Mouse (Mus musculus) MEL (cell line): ENCODE measurements around the gene Fam24b. TPM values are rescaled to one million over a fixed set of nuclear protein-coding genes. Genes with fewer than 3 reads are reported as not detected.

Experiments used
- DNase-seq: peaks from one replicate; pipeline ENCODE4 v3.0.0; 2011; ENCODE audit warnings: low read depth, low spot score
- H3K27ac ChIP-seq: 2 replicates; pipeline ENCODE4 v1.5.1; 2012; ENCODE audit warnings: low read depth, mild to moderate bottlenecking, control low read depth, low read length, moderate library complexity; ENCODE audit not compliant: control insufficient read depth
- H3K27me3 ChIP-seq, 2 experiments: fragments of 150-350 bp in 1 of 2; sonication (generic) in 1 of 2; 2 replicates each; pipeline ENCODE4 v1.6.1; 2012; ENCODE audit warnings: low read length in 2 of 2, mild to moderate bottlenecking in 2 of 2, improper control_type of control experiment in 1 of 2, moderate library complexity in 1 of 2; ENCODE audit not compliant: insufficient read depth in 2 of 2, control insufficient read depth in 1 of 2
- H3K36me3 ChIP-seq, 2 experiments: 2 replicates each; pipeline ENCODE4 v1.6.1; 2012 to 2014; ENCODE audit warnings: low read length in 2 of 2, improper control_type of control experiment in 1 of 2, inconsistent platforms in 1 of 2, mild to moderate bottlenecking in 1 of 2; ENCODE audit not compliant: insufficient read depth in 2 of 2, control insufficient read depth in 1 of 2
- H3K4me1 ChIP-seq, 2 experiments: fragments of 150-350 bp in 1 of 2; sonication (generic) in 1 of 2; 2 replicates each; pipeline ENCODE4 v1.6.1; 2012; ENCODE audit warnings: low read length in 2 of 2, improper control_type of control experiment in 1 of 2, mild to moderate bottlenecking in 1 of 2; ENCODE audit not compliant: insufficient read depth in 2 of 2, control insufficient read depth in 1 of 2
- H3K4me3 ChIP-seq, 2 experiments: fragments of 150-350 bp in 1 of 2; sonication (generic) in 1 of 2; 2 replicates each; pipeline ENCODE4 v1.5.1; 2012; ENCODE audit warnings: low read depth in 2 of 2, low read length in 2 of 2, mild to moderate bottlenecking in 2 of 2, moderate library complexity in 2 of 2, control low read depth in 1 of 2, improper control_type of control experiment in 1 of 2; ENCODE audit not compliant: control insufficient read depth in 1 of 2, insufficient read depth in 1 of 2
- H3K79me2 ChIP-seq: 2 replicates; pipeline ENCODE4 v1.6.1; 2012; ENCODE audit warnings: mild to moderate bottlenecking, low read length, moderate library complexity; ENCODE audit not compliant: control insufficient read depth, poor library complexity, insufficient read depth
- H3K9ac ChIP-seq: 2 replicates; pipeline ENCODE4 v1.6.1; 2012; ENCODE audit warnings: low read depth, mild to moderate bottlenecking, control low read depth, low read length, moderate library complexity; ENCODE audit not compliant: control insufficient read depth, poor library complexity, severe bottlenecking
- H3K9me3 ChIP-seq: fragments of 150-350 bp; sonication (generic); replicated peaks from 2 replicates; pipeline ENCODE4 v1.6.1; 2012; ENCODE audit warnings: mild to moderate bottlenecking, low read length, improper control_type of control experiment, moderate library complexity; ENCODE audit not compliant: insufficient read depth
- CHD1 ChIP-seq: IDR thresholded peaks from 2 replicates; pipeline ENCODE4 v1.6.1; 2012; ENCODE audit warnings: low read depth, mild to moderate bottlenecking, inconsistent platforms, low read length, improper control_type of control experiment
- CHD2 ChIP-seq: IDR thresholded peaks from 2 replicates; pipeline ENCODE4 v1.6.1; 2011; ENCODE audit warnings: low read length, improper control_type of control experiment
- CTCF ChIP-seq, 3 experiments: IDR thresholded peaks in 2 of 3; conservative IDR thresholded peaks in 1 of 3; 2 replicates each; pipeline ENCODE4 v1.5.1; 2011 to 2012; ENCODE audit warnings: low read length in 3 of 3, low read depth in 2 of 3, mild to moderate bottlenecking in 2 of 3, improper control_type of control experiment in 1 of 3, inconsistent platforms in 1 of 3, mixed read lengths in 1 of 3, moderate library complexity in 1 of 3; ENCODE audit not compliant: control insufficient read depth in 1 of 3, insufficient read depth in 1 of 3, poor library complexity in 1 of 3, severe bottlenecking in 1 of 3
- ETS1 ChIP-seq: IDR thresholded peaks from 2 replicates; pipeline ENCODE4 v1.6.1; 2012; ENCODE audit warnings: low read depth, mild to moderate bottlenecking, inconsistent platforms, low read length, improper control_type of control experiment, moderate library complexity
- GATA1 ChIP-seq: IDR thresholded peaks from 2 replicates; pipeline ENCODE4 v1.6.1; 2011; ENCODE audit warnings: low read depth, low read length, improper control_type of control experiment
- HCFC1 ChIP-seq: IDR thresholded peaks from 2 replicates; pipeline ENCODE4 v1.6.1; 2012; ENCODE audit warnings: low read depth, mild to moderate bottlenecking, inconsistent platforms, low read length, improper control_type of control experiment, moderate library complexity
- JUND ChIP-seq: IDR thresholded peaks from 2 replicates; pipeline ENCODE4 v1.6.1; 2011; ENCODE audit warnings: low read depth, mild to moderate bottlenecking, improper control_type of control experiment, low read length
- MAX ChIP-seq: IDR thresholded peaks from 2 replicates; pipeline ENCODE4 v1.6.1; 2011; ENCODE audit warnings: low read length, improper control_type of control experiment
- MAZ ChIP-seq: IDR thresholded peaks from 2 replicates; pipeline ENCODE4 v1.6.1; 2012; ENCODE audit warnings: low read depth, mild to moderate bottlenecking, inconsistent platforms, low read length, improper control_type of control experiment
- MXI1 ChIP-seq: IDR thresholded peaks from 2 replicates; pipeline ENCODE4 v1.6.1; 2011; ENCODE audit warnings: mild to moderate bottlenecking, low read depth, low read length, improper control_type of control experiment
- MYB ChIP-seq: IDR thresholded peaks from 2 replicates; pipeline ENCODE4 v1.6.1; 2011; ENCODE audit warnings: mild to moderate bottlenecking, low read depth, low read length, improper control_type of control experiment
- MYC ChIP-seq: IDR thresholded peaks from 2 replicates; pipeline ENCODE4 v1.6.1; 2011; ENCODE audit warnings: low read depth, mild to moderate bottlenecking, low read length, improper control_type of control experiment, moderate library complexity
- POLR2A ChIP-seq, 2 experiments: IDR thresholded peaks; 2 replicates each; pipeline ENCODE4 v1.6.1; 2011 to 2012; ENCODE audit warnings: low read length in 2 of 2, mild to moderate bottlenecking in 2 of 2, control low read depth in 1 of 2, improper control_type of control experiment in 1 of 2, low read depth in 1 of 2, moderate library complexity in 1 of 2; ENCODE audit not compliant: control insufficient read depth in 1 of 2, insufficient read depth in 1 of 2, poor library complexity in 1 of 2
- RAD21 ChIP-seq: IDR thresholded peaks from 2 replicates; pipeline ENCODE4 v1.6.1; 2011; ENCODE audit warnings: mild to moderate bottlenecking, low read depth, low read length, improper control_type of control experiment
- RCOR1 ChIP-seq: IDR thresholded peaks from 2 replicates; pipeline ENCODE4 v1.6.1; 2012; ENCODE audit warnings: low read depth, mild to moderate bottlenecking, inconsistent platforms, low read length, improper control_type of control experiment
- SMC3 ChIP-seq: IDR thresholded peaks from 2 replicates; pipeline ENCODE4 v1.6.1; 2011; ENCODE audit warnings: low read depth, low read length, improper control_type of control experiment
- TBP ChIP-seq: IDR thresholded peaks from 2 replicates; pipeline ENCODE4 v1.8.0; 2011; ENCODE audit warnings: low read depth, low read length, improper control_type of control experiment
- TCF12 ChIP-seq: IDR thresholded peaks from 2 replicates; pipeline ENCODE4 v1.6.1; 2014; ENCODE audit warnings: low read depth, mild to moderate bottlenecking, inconsistent platforms, low read length, improper control_type of control experiment, moderate library complexity
- USF1 ChIP-seq: IDR thresholded peaks from 2 replicates; pipeline ENCODE4 v1.6.1; 2014; ENCODE audit warnings: low read depth, mild to moderate bottlenecking, inconsistent platforms, low read length, improper control_type of control experiment, moderate library complexity
- polyA plus RNA-seq, 2 experiments: library from polyadenylated mRNA; stranded (reverse) in 1 of 2; unstranded in 1 of 2; fragments of >175 nt in 1 of 2; fragments of >200 nt in 1 of 2; gene quantifications; 2 replicates each; pipeline versions ENCODE4 v1.2.1 to v1.2.4; 2012; ENCODE audit warnings: low replicate concordance in 2 of 2, low read depth in 1 of 2; ENCODE audit not compliant: insufficient read length in 2 of 2, insufficient read depth in 1 of 2, missing spikeins in 1 of 2
- total RNA-seq: library from RNA; depleted of rRNA; stranded (reverse); fragments of 300-350 nt; gene quantifications from 2 replicates; pipeline ENCODE4 v1.2.3, GENCODE M21; 2012

Fam24b gene
- total and polyA plus RNA-seq, 3 experiments = 0.11 TPM; not detected in 2

GRCm38 (mm10) chr7:131331688-131332087 lies 2.4 kb upstream of the Fam24b start:
- no peak overlapping the region for H3K4me3 ChIP-seq
- no peaks in the 10 kb centered on the region for H3K36me3 ChIP-seq
- H3K4me1 ChIP-seq = no peaks in the 10 kb centered on the region
- H3K27me3 ChIP-seq = no peaks in the 10 kb centered on the region
- H3K79me2 ChIP-seq = no peaks in the 10 kb centered on the region
- H3K9me3 ChIP-seq = no peaks in the 10 kb centered on the region
- no peak for TF ChIP-seq TCF12
- TF ChIP-seq GATA1 = 0 out of 2 replicates have a peak, but pooled peaks have one; percentile 10
- H3K9ac ChIP-seq = no peak overlapping the region
- no peak overlapping the region for H3K27ac ChIP-seq
- DNase-seq = peak; percentile 57

- Histone ChIP-seq H3K4me1 (no peaks in the 10 kb centered on the region), H3K9me3 (no peaks in the 10 kb centered on the region), H3K27ac (no peak overlapping the region), H3K4me3 (no peak overlapping the region), H3K27me3 (no peaks in the 10 kb centered on the region), H3K9ac (no peak overlapping the region), H3K79me2 (no peaks in the 10 kb centered on the region), H3K36me3 (no peaks in the 10 kb centered on the region)
- no peak for TF ChIP-seq JUND
- TF ChIP-seq RCOR1 = no peak
- peak; percentile 20 for TF ChIP-seq SMC3
- no peak for TF ChIP-seq POLR2A (IDR thresholded peaks at IDR 0.05; ENCODE audit: control insufficient read depth in 1 of 2, insufficient read depth in 1 of 2, low read depth in 1 of 2, low read length in 2 of 2, poor library complexity in 1 of 2)
- no peak for TF ChIP-seq HCFC1
- TF ChIP-seq CHD1 = no peak
- no peak for TF ChIP-seq USF1
- peak; percentile 23 for TF ChIP-seq RAD21
- TF ChIP-seq MAZ = no peak
- no peak for TF ChIP-seq CHD2
- no peak for TF ChIP-seq MXI1
- no peak for TF ChIP-seq TBP
- no peak for TF ChIP-seq TCF12
- no peak for TF ChIP-seq MAX
- TF ChIP-seq CTCF (IDR thresholded peaks at IDR 0.05 in 2 of 3, conservative IDR thresholded peaks at IDR 0.05 in 1 of 3; ENCODE audit: control insufficient read depth in 1 of 3, insufficient read depth in 1 of 3, low read depth in 2 of 3, low read length in 3 of 3, poor library complexity in 1 of 3, severe bottlenecking in 1 of 3) = peak in 2 of 3 experiments; percentile 18 to 27; a peak in 1 of 6 replicates
- no peak for TF ChIP-seq MYC
- TF ChIP-seq MYB = no peak
- no peak for TF ChIP-seq ETS1
- no peak for DNase-seq
Measured at GRCm38 (mm10) chr7:131327054-131327453, 2.3 kb downstream of the Fam24b start.
